Mouse (Mus musculus): ENCODE results near the gene Gp2.

Gene Gp2

GRCm38 (mm10) chr7:119459185-119459584, at the start of gene Gp2:
Gene Gp2 (minus strand): TSS chr7:119459285.
- DNase-seq (ENCODE audit: low spot score) = no peak

GRCm38 (mm10) chr7:119490041-119490780, 31.1 kb upstream of the Gp2 start:
- DNase-seq (ENCODE audit: low spot score) = no peak

- DNase-seq (ENCODE audit: low spot score) = no peak
These were observed 27.6 kb upstream of the Gp2 start for GRCm38 (mm10) chr7:119486683-119487082.

- no peak for DNase-seq (ENCODE audit: low spot score)
These were observed 25.1 kb upstream of the Gp2 start for GRCm38 (mm10) chr7:119484154-119484553.

- DNase-seq (ENCODE audit: low spot score) = no peak
These were observed 20.2 kb upstream of the Gp2 start, which contains the start of gene Umod for GRCm38 (mm10) chr7:119479256-119479655. Gene Umod (minus strand): TSS chr7:119479282.

DNA sequence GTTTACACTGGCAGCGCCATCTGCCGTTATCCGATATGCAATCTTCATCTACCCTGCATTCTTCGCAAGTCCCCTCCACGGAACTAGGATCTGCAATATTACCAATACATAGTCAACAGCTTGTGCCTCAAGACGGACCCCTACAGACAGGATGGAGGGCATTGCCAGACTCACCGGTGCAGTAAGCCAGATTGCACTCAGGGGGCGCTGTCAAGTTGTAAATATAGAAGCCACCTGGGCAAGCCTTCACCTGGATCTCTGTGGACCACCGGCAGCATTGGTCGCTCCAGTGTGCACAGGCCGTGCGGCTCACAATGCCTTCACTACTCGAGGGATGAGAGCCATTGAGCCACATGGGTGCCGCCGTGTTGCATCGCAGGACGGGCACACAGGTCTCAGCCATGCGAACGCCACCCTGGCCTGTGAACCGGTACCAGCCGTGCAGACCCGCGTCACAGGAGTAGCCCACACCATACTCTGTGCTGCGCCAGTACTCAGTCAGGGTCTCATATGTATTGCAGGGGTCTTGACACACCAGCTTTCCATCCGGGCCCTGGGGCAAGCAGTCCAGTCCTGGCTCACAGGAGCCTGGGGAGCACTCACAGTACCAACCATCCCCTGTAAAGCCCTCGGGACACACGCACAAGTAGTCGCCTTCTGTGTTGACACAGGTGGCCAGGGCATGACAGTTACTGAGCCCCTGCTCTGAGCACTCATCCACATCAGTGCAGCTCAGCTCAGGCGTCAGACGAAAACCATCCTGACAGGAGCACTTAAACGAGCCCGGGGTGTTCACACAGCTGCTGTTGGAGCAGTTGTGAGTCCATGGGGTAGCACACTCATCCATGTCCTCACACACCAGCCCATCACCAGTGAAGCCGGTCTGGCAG, 17.7 kb upstream of the Gp2 start:
- DNase-seq (ENCODE audit: low spot score) = no peak

- no peak for DNase-seq (ENCODE audit: low spot score)
These were observed 4.9 kb downstream of the Gp2 start for GRCm38 (mm10) chr7:119454192-119454591.

- no peak for DNase-seq (ENCODE audit: low spot score)
These were observed 15.2 kb downstream of the Gp2 start for GRCm38 (mm10) chr7:119443849-119444248.

DNA sequence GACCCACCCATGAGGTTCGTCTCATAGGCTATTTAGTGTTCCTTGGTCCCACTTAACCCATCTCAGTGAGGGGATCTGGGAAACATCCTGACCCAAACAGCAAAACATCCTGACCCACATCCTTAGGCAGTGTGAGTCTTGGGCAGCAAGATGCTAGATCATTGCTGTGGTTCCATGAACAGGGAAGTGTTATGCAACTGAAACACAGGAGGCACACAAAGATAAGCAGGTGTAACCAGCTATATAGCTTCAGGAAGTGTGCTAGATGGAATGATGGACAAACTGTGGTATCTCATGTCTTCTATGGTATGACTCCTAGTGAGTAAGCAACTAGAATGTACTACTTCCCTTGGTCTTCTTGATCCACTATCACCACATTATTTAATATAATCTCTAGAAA, 17.1 kb downstream of the Gp2 start:
- no peak for DNase-seq (ENCODE audit: low spot score)

GRCm38 (mm10) chr7:119427180-119427616, 31.9 kb downstream of the Gp2 start:
- DNase-seq (ENCODE audit: low spot score) = no peak

DNA sequence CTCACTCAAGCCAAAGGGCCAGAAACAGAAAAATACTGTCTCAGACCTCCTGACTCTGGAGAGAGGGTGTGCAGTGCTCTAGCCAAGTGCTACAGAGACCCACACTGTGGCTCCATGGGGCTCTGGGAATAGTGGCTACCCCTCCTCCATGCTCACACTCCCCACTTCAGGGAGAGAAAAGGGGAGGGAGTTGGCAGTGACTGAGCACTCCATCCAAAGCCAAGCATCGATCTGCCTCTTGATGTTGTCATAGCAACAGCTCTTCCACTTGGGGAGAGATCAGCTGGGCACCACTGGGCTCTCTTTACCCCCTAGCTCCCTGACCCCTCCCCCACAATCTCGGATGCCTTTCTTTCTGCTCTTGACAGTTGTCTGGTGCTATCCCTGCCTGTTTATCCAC, 38.4 kb downstream of the Gp2 start:
- no peak for DNase-seq (ENCODE audit: low spot score)

GRCm38 (mm10) chr7:119418523-119418922, 40.6 kb downstream of the Gp2 start:
- no peak for DNase-seq (ENCODE audit: low spot score)

- no peak for DNase-seq (ENCODE audit: low spot score)
These were observed 64.9 kb downstream of the Gp2 start for GRCm38 (mm10) chr7:119394050-119394732.

Measured in ovary, postnatal 36 days (tissue).